Mouse (Mus musculus) G1E-ER4 (cell line): ENCODE measurements around the gene Rab4a. TPM values are rescaled to one million over a fixed set of nuclear protein-coding genes. Genes with fewer than 3 reads are reported as not detected.

Source experiments
- GATA1 ChIP-seq: IDR thresholded peaks from one replicate; pipeline ENCODE4 v1.8.0; 2012; ENCODE audit warnings: low read length, inconsistent platforms
- polyA plus RNA-seq: library from polyadenylated mRNA; stranded (reverse); fragments of >175 nt; gene quantifications from 2 replicates; pipeline ENCODE4 v1.2.3, GENCODE M21; 2012

Gene Rab4a
- polyA plus RNA-seq, 1 experiment: 21.9 TPM

DNA sequence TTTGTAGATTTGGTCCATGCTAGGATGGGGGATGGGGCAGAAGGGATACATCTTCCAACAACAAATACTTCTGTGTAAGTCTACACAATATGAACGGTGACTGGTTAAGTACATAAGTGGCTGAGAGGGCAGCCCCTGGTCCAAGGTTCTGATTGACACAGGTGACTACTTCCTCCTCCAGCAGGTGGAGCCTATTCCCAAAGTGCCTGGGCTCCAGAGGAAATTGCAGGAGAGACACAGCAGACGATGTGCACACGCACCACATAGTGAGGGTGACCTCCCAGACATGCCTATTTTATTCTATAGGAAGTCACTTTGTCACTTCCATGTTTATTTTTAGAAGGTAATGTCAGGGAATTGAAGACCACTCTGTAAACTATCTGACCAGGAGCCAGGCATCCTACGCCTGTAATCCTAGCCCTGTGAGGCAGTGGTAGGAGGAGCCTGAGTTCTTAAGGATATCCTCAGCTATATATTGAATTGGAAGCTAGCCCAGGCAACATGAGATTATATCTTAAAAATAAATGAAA, 75.1 kb downstream of the Rab4a start:
- TF ChIP-seq GATA1: no peak

- no peak for TF ChIP-seq GATA1
Measured at GRCm38 (mm10) chr8:123882412-123882811, 76.6 kb downstream of the Rab4a start.

DNA sequence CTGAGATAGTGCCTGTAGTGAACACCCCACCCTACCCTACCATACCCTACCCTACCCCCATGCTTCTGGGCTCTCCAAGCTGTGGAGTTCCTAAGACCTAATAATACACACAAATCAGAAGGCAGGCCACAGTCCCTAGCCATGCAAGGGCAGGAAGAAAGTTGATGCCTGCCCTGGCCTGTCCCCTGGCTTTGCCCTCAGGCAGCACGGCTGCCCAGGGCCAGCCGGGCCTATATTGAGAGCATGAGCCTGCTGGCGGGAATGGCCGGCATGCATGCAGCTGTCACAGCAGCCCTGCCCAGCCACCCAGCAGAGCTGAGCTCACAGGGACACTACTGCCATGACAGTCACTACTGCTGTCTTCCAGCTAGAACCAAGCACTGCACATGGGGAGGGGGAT, 77.3 kb downstream of the Rab4a start:
- TF ChIP-seq GATA1: no peak

Other genes starting within 250 kb of the Rab4a start
- gene Rhou, start 152.1 kb upstream of the Rab4a start, polyA plus RNA-seq: not detected in 2 replicates
- 9.4 and 13.1 TPM in 2 replicates for gene Ccsap, start 54.2 kb downstream of the Rab4a start, polyA plus RNA-seq
- gene Acta1, start 88.8 kb downstream of the Rab4a start, polyA plus RNA-seq: 0.06 TPM in 1 of 2 replicates, not detected in the other
- gene Nup133, start 143.3 kb downstream of the Rab4a start, polyA plus RNA-seq: 24.2 and 32.1 TPM in 2 replicates
- gene Abcb10, start 177.1 kb downstream of the Rab4a start, polyA plus RNA-seq: 22.1 and 24.5 TPM in 2 replicates
- 25.7 and 32.3 TPM in 2 replicates for gene Taf5l, start 215.4 kb downstream of the Rab4a start, polyA plus RNA-seq
- gene Urb2, start 215.5 kb downstream of the Rab4a start, polyA plus RNA-seq: 2.5 and 3.8 TPM in 2 replicates